8 mouse cellular contexts compared by ENCODE assay signal in the genomic region with DNA sequence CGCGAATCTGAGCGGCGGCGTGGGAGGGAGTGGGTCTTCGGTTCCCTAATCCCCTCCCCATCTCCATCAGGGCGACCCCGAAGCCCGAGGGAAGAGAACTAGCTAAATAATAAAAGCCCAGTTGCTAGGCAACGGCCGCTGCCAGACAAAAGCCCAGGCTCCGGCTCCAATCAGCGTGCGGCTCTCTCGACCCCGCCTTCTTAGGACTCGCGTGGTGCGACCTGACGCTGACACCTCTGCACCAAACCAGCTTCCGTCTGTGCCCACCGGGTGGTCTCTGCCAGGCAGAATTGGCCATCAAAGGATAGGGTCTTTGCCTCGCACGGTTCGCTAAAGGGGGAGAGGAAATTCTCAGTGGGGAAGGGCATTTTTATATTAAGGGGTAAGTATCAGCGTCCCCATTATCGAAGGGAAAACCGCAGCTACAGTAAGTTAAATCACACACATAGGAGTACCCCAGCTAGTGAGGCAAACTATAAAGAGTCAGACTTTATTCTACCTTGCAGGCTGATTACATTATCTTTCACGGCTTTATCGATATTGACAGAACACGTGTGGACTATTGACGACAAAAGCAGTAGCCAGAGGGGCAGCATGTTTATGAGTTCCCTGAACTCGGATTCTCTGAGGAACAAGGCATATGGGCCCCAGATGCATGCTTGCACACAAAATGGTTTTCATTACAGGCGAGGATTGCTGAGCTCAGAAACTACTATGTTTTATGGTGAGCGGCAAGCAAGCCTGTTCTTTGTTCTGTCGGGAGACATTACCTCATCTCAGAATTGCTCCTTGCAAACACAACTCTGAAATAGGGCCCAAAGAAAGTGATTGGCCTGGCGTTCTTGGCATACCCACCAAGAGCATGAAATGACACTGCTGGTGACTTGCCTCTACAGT. TPM values are rescaled to one million over a fixed set of nuclear protein-coding genes. Genes with fewer than 3 reads are reported as not detected.
A peak's percentile ranks its signal among the peaks of the same experiment; 100 is the strongest.
DNase-seq lines count a peak whose midpoint lies in the region; ATAC-seq and TF ChIP-seq lines count a peak whose summit lies in the region.

A gene (plus strand): TSS at position 183 of the 897 bp plus-strand sequence.

- peak within 1 kb of the TSS; percentile 95 for H3K9ac ChIP-seq in hindbrain, embryonic 13.5 days

- no peaks in the 10 kb centered on the region for H3K9me3 ChIP-seq in hindbrain, embryonic 13.5 days

- POLR2A ChIA-PET in Patski (lab: Charles Lee): interaction anchor here (0.6 to 1.9 kb wide), 3 partner anchors 36 to 126 kb away, joined by 3 to 6 read pairs (median 4); no protein-coding TSS in a partner anchor

- TF ChIP-seq CTCF in Patski (IDR thresholded peaks at IDR 0.05): no peak

- peak within 1 kb of the TSS; percentile 77 for H3K4me2 ChIP-seq in hindbrain, embryonic 13.5 days

- H3K4me1 ChIP-seq in hindbrain, embryonic 13.5 days (replicated peaks): peaks cover 60% of the 10 kb centered on the region

- DNase-seq in Patski (ENCODE audit: low read depth, low spot score): peak; percentile 69
- peak; percentile 95 for DNase-seq in cerebellum, adult 9-11 months
- DNase-seq in frontal cortex, postnatal 25 days (ENCODE audit: low spot score in 2 of 2): peak; percentile 88 to 89
- DNase-seq in layer of hippocampus, postnatal 14 days (ENCODE audit: low spot score in 2 of 2): peak; percentile 95 to 96
- DNase-seq in lung, postnatal 10 days: peak; percentile 95
- peak; percentile 85 for DNase-seq in ovary, postnatal 36 days (ENCODE audit: low spot score)
- peak; percentile 88 for DNase-seq in thymus, postnatal 14 days

- H3K36me3 ChIP-seq in hindbrain, embryonic 13.5 days: no peaks in the 10 kb centered on the region

- peak; percentile 78 for ATAC-seq in Patski
- peak; percentile 88 for ATAC-seq in hindbrain, embryonic 13.5 days (ENCODE audit: low FRiP score)

- H3K27me3 ChIP-seq in Patski: no peaks in the 10 kb centered on the region
- H3K27me3 ChIP-seq in hindbrain, embryonic 13.5 days: no peaks in the 10 kb centered on the region

- H3K27ac ChIP-seq in hindbrain, embryonic 13.5 days: peak within 1 kb of the TSS; percentile 100

- in situ Hi-C loops in Patski (cut with MboI; ENCODE audit: low pct_unique_long_range_greater_than_20kb): no loop called here

- H3K4me3 ChIP-seq in hindbrain, embryonic 13.5 days: peak within 1 kb of the TSS; percentile 82

- 4% methylated on average over 37 of the region's 37 CpGs for WGBS in hindbrain, embryonic 13.5 days

- CTCF ChIA-PET in Patski (lab: Charles Lee): interaction anchor here (0.7 to 4.2 kb wide), 8 partner anchors 10 to 337 kb away, joined by 3 to 22 read pairs (median 4); no protein-coding TSS in a partner anchor

RNA-seq across cellular contexts. Expression of the gene that starts here (rescaled TPM):
- 24.9 TPM for polyA plus RNA-seq in Patski (2021)
- 6.1 and 7.9 TPM in 2 replicates for polyA plus RNA-seq in hindbrain, embryonic 13.5 days (2015; fragmentation: Nextera tagmentation; extraction: Ambion mirVana)
- total RNA-seq in layer of hippocampus, postnatal 14 days (2021): 10 to 100 TPM; 10.3 to 11.0 TPM

Comparison
In these comparisons a context has a peak if more than half of its experiments do, and no peak if none do; other contexts are left out.
1. Peak in every context shown above with its lines: DNase-seq, ATAC-seq, H3K4me3 ChIP-seq and H3K27ac ChIP-seq.